Mouse (Mus musculus): ENCODE results near the gene Irak2. TPM values are rescaled to one million over a fixed set of nuclear protein-coding genes. Genes with fewer than 3 reads are reported as not detected.

The Irak2 gene
- polyA plus RNA-seq, 1 experiment from 2014 or later = 15.6 TPM

- H3K9ac ChIP-seq (replicated peaks; ENCODE audit: low read depth) = no peak overlapping the region
- ATAC-seq (no peak), DNase-seq (ENCODE audit: low spot score) (no peak)
- TF ChIP-seq CTCF (IDR thresholded peaks at IDR 0.05) = no peak
- no peak for TF ChIP-seq EP300 (IDR thresholded peaks at IDR 0.05)
- no peaks in the 10 kb centered on the region for H3K9me3 ChIP-seq (ENCODE audit: low read length)
- no peak overlapping the region for H3K4me3 ChIP-seq (ENCODE audit: low read depth, low read length)
- H3K4me2 ChIP-seq (replicated peaks; ENCODE audit: low read depth, low read length) = no peak overlapping the region
- WGBS = over 99% methylated on average over 7 of the region's 7 CpGs
- no peaks in the 10 kb centered on the region for H3K27me3 ChIP-seq (replicated peaks; ENCODE audit: insufficient read depth, low read length)
- no peaks in the 10 kb centered on the region for H3K4me1 ChIP-seq (ENCODE audit: insufficient read depth, low read depth, low read length)
- H3K36me3 ChIP-seq (ENCODE audit: insufficient read depth, low read length) = peaks cover 32% of the 10 kb centered on the region; the same call in 1 of the 2 replicates
- H3K27ac ChIP-seq (ENCODE audit: low read length) = no peak overlapping the region
Measured at GRCm38 (mm10) chr6:113614152-113614551, 24.1 kb upstream of the Irak2 start.

- H3K4me1 ChIP-seq (ENCODE audit: insufficient read depth, low read depth, low read length) = no peaks in the 10 kb centered on the region
- H3K36me3 ChIP-seq (ENCODE audit: insufficient read depth, low read length) = peaks cover 32% of the 10 kb centered on the region; the same call in 1 of the 2 replicates
- no peak overlapping the region for H3K27ac ChIP-seq (ENCODE audit: low read length)
- H3K27me3 ChIP-seq (replicated peaks; ENCODE audit: insufficient read depth, low read length) = no peaks in the 10 kb centered on the region
- ATAC-seq (no peak), DNase-seq (ENCODE audit: low spot score) (no peak)
- WGBS = 96% methylated on average over 8 of the region's 8 CpGs
- no peak overlapping the region for H3K4me2 ChIP-seq (replicated peaks; ENCODE audit: low read depth, low read length)
- no peak overlapping the region for H3K9ac ChIP-seq (replicated peaks; ENCODE audit: low read depth)
- H3K4me3 ChIP-seq (ENCODE audit: low read depth, low read length) = no peak overlapping the region
- TF ChIP-seq CTCF (IDR thresholded peaks at IDR 0.05) (no peak), EP300 (IDR thresholded peaks at IDR 0.05) (no peak)
- no peaks in the 10 kb centered on the region for H3K9me3 ChIP-seq (ENCODE audit: low read length)
Measured at GRCm38 (mm10) chr6:113614997-113615396, 23.3 kb upstream of the Irak2 start.

- Histone ChIP-seq H3K27me3 (replicated peaks; ENCODE audit: insufficient read depth, low read length) (no peaks in the 10 kb centered on the region), H3K4me1 (ENCODE audit: insufficient read depth, low read depth, low read length) (no peaks in the 10 kb centered on the region), H3K27ac (ENCODE audit: low read length) (no peak overlapping the region), H3K36me3 (ENCODE audit: insufficient read depth, low read length) (peaks cover 32% of the 10 kb centered on the region; the same call in 1 of the 2 replicates), H3K4me3 (ENCODE audit: low read depth, low read length) (no peak overlapping the region), H3K9me3 (ENCODE audit: low read length) (no peaks in the 10 kb centered on the region), H3K4me2 (replicated peaks; ENCODE audit: low read depth, low read length) (no peak overlapping the region), H3K9ac (replicated peaks; ENCODE audit: low read depth) (no peak overlapping the region)
- DNase-seq (ENCODE audit: low spot score) (no peak), ATAC-seq (no peak)
- 89% methylated on average over 4 of the region's 4 CpGs for WGBS
- TF ChIP-seq EP300 (IDR thresholded peaks at IDR 0.05) (no peak), CTCF (IDR thresholded peaks at IDR 0.05) (no peak)
Measured at GRCm38 (mm10) chr6:113615489-113615888, 22.8 kb upstream of the Irak2 start.

GRCm38 (mm10) chr6:113623386-113623785 is 14.9 kb upstream of the Irak2 start:
- DNase-seq (ENCODE audit: low spot score) = no peak
- no peak overlapping the region for H3K9ac ChIP-seq (replicated peaks; ENCODE audit: low read depth)
- H3K4me1 ChIP-seq (ENCODE audit: insufficient read depth, low read depth, low read length) = peaks cover 5% of the 10 kb centered on the region; the same call in 1 of the 2 replicates
- peaks cover 7% of the 10 kb centered on the region for H3K36me3 ChIP-seq (ENCODE audit: insufficient read depth, low read length)
- TF ChIP-seq EP300 (IDR thresholded peaks at IDR 0.05) = no peak
- TF ChIP-seq CTCF (IDR thresholded peaks at IDR 0.05) = no peak
- 63% methylated on average over 5 of the region's 5 CpGs for WGBS
- H3K4me2 ChIP-seq (replicated peaks; ENCODE audit: low read depth, low read length) = peak overlapping the region; percentile 65
- no peaks in the 10 kb centered on the region for H3K9me3 ChIP-seq (ENCODE audit: low read length)
- H3K27ac ChIP-seq (ENCODE audit: low read length) = peak overlapping the region; percentile 89; the same call in 1 of the 2 replicates
- H3K27me3 ChIP-seq (replicated peaks; ENCODE audit: insufficient read depth, low read length) = no peaks in the 10 kb centered on the region
- no peak for ATAC-seq
- H3K4me3 ChIP-seq (ENCODE audit: low read depth, low read length) = peak overlapping the region; percentile 67

- Histone ChIP-seq H3K4me1 (ENCODE audit: insufficient read depth, low read depth, low read length) (peaks cover 5% of the 10 kb centered on the region; the same call in 1 of the 2 replicates), H3K4me2 (replicated peaks; ENCODE audit: low read depth, low read length) (peak within 1 kb of the TSS; percentile 65), H3K4me3 (ENCODE audit: low read depth, low read length) (peak within 1 kb of the TSS; percentile 67), H3K27ac (ENCODE audit: low read length) (peak within 1 kb of the TSS; percentile 89), H3K27me3 (replicated peaks; ENCODE audit: insufficient read depth, low read length) (no peaks in the 10 kb centered on the region), H3K9me3 (ENCODE audit: low read length) (no peaks in the 10 kb centered on the region), H3K9ac (replicated peaks; ENCODE audit: low read depth) (peak within 1 kb of the TSS; percentile 60), H3K36me3 (ENCODE audit: insufficient read depth, low read length) (peaks cover 9% of the 10 kb centered on the region)
- ATAC-seq = peak; percentile 93
- peak; percentile 91 for DNase-seq (ENCODE audit: low spot score)
- TF ChIP-seq CTCF (IDR thresholded peaks at IDR 0.05) = peak; percentile 53
- no peak for TF ChIP-seq EP300 (IDR thresholded peaks at IDR 0.05)
- under 1% methylated on average over 62 of the region's 76 CpGs for WGBS
Measured at GRCm38 (mm10) chr6:113623941-113624751, 14.1 kb upstream of the Irak2 start, which contains the start of gene Vhl. Gene Vhl (plus strand): TSS chr6:113623959.

- H3K27me3 ChIP-seq (replicated peaks; ENCODE audit: insufficient read depth, low read length) = no peaks in the 10 kb centered on the region
- H3K27ac ChIP-seq (ENCODE audit: low read length) = no peak overlapping the region
- peaks cover 9% of the 10 kb centered on the region for H3K36me3 ChIP-seq (ENCODE audit: insufficient read depth, low read length)
- no peaks in the 10 kb centered on the region for H3K9me3 ChIP-seq (ENCODE audit: low read length)
- ATAC-seq (no peak), DNase-seq (ENCODE audit: low spot score) (peak; percentile 39)
- TF ChIP-seq CTCF (IDR thresholded peaks at IDR 0.05) = no peak
- no peak for TF ChIP-seq EP300 (IDR thresholded peaks at IDR 0.05)
- peak overlapping the region; percentile 65 for H3K4me2 ChIP-seq (replicated peaks; ENCODE audit: low read depth, low read length)
- H3K9ac ChIP-seq (replicated peaks; ENCODE audit: low read depth) = peak overlapping the region; percentile 60; the same call in 1 of the 2 replicates
- peak overlapping the region; percentile 67; the same call in 1 of the 2 replicates for H3K4me3 ChIP-seq (ENCODE audit: low read depth, low read length)
- H3K4me1 ChIP-seq (ENCODE audit: insufficient read depth, low read depth, low read length) = peaks cover 5% of the 10 kb centered on the region; the same call in 1 of the 2 replicates
- WGBS = 38% methylated on average over 5 of the region's 5 CpGs
Measured at GRCm38 (mm10) chr6:113624989-113625770, 13.1 kb upstream of the Irak2 start.

Measured in lung, postnatal 0 days (tissue).